Mouse (Mus musculus) gastrocnemius, postnatal 25 days (tissue): ENCODE results near the gene Cnih3. TPM values are rescaled to one million over a fixed set of nuclear protein-coding genes. Genes with fewer than 3 reads are reported as not detected.

ENCODE experiments used
- DNase-seq: peaks from one replicate; pipeline ENCODE4 v3.0.0; 2022
- total RNA-seq, 2 experiments: library from RNA; stranded (reverse); gene quantifications; 1 replicate in 1 of 2; 2 replicates in 1 of 2; pipeline ENCODE4 v1.2.3; 2021

Gene Cnih3
- total RNA-seq, 2 experiments from 2014 or later = not detected

GRCm38 (mm10) chr1:181453106-181453505, 100.7 kb downstream of the Cnih3 start:
- DNase-seq = no peak

- DNase-seq = no peak
These were observed 104.5 kb downstream of the Cnih3 start for GRCm38 (mm10) chr1:181456911-181457310.

- DNase-seq = no peak
These were observed 107.1 kb downstream of the Cnih3 start for GRCm38 (mm10) chr1:181459431-181460105.

- no peak for DNase-seq
These were observed 107.9 kb downstream of the Cnih3 start for GRCm38 (mm10) chr1:181460283-181460682.

GRCm38 (mm10) chr1:181461484-181461883, 109.1 kb downstream of the Cnih3 start:
- DNase-seq = no peak

GRCm38 (mm10) chr1:181462051-181462905, 109.8 kb downstream of the Cnih3 start:
- DNase-seq = no peak

GRCm38 (mm10) chr1:181462906-181463179, 110.4 kb downstream of the Cnih3 start:
- DNase-seq = no peak

GRCm38 (mm10) chr1:181465027-181465426, 112.6 kb downstream of the Cnih3 start:
- no peak for DNase-seq

- no peak for DNase-seq
These were observed 113.6 kb downstream of the Cnih3 start for GRCm38 (mm10) chr1:181466040-181466439.

- no peak for DNase-seq
These were observed 114.3 kb downstream of the Cnih3 start for GRCm38 (mm10) chr1:181466601-181467320.

GRCm38 (mm10) chr1:181467321-181467670, 114.9 kb downstream of the Cnih3 start:
- DNase-seq = no peak

GRCm38 (mm10) chr1:181469415-181469814, 117.0 kb downstream of the Cnih3 start:
- no peak for DNase-seq

GRCm38 (mm10) chr1:181476141-181476540, 123.7 kb downstream of the Cnih3 start:
- DNase-seq = no peak

- no peak for DNase-seq
These were observed 124.1 kb downstream of the Cnih3 start for GRCm38 (mm10) chr1:181476557-181476956.

- DNase-seq = no peak
These were observed 132.3 kb downstream of the Cnih3 start for GRCm38 (mm10) chr1:181484696-181485095.

- no peak for DNase-seq
These were observed 151.0 kb downstream of the Cnih3 start for GRCm38 (mm10) chr1:181503471-181503870.

- DNase-seq = no peak
These were observed 152.9 kb downstream of the Cnih3 start for GRCm38 (mm10) chr1:181505367-181505766.

Other genes starting within 250 kb of the Cnih3 start
- gene Nvl, start 208.4 kb upstream of the Cnih3 start, total RNA-seq = 1 to 10 TPM; 8.3 to 8.5 TPM
- 10 to 100 TPM; 32.6 to 38.7 TPM for gene Cnih4, start 207.9 kb upstream of the Cnih3 start, total RNA-seq
- 10 to 100 TPM; 93.9 to 99.4 TPM for gene Wdr26, start 140.6 kb upstream of the Cnih3 start, total RNA-seq
- not detected for gene Ccdc121, start 158.8 kb downstream of the Cnih3 start, total RNA-seq
- gene Dnah14, start 223.9 kb downstream of the Cnih3 start, total RNA-seq = under 1 TPM in 1 of 2 experiments, not detected in 1; 0.08 TPM